Comparison of ENCODE assay signal across 8 mouse cellular contexts in the genomic region with DNA sequence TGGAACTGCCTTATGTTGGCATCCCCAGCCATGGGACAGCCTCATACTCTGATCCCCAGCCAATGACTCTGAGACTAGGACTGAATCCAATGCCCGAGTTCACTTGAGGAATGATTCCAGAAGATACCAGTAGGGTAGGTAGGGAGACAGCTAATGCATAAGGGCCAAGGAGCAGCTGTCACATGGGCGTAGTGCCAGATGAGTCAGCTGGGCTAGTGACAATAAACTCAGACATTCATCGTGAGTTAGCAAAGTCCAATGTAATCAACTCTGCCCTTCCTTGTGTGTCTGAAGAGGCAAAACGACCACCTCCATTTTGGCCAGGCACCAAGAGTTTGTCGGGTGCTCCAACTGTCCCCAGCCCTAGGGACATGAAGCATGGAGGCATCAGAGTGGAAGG.
A peak's percentile ranks its signal among the peaks of the same experiment; 100 is the strongest.
DNase-seq lines count a peak whose midpoint lies in the region; ATAC-seq and TF ChIP-seq lines count a peak whose summit lies in the region.

No protein-coding gene starts in this region.

- no peak for TF ChIP-seq CTCF in lung, adult 2 months (IDR thresholded peaks at IDR 0.05; ENCODE audit: insufficient read depth, low read length)

- WGBS in lung, adult 2 months = 21% methylated on average over 5 of the region's 5 CpGs
- WGBS in embryonic facial prominence, embryonic 15.5 days = 63% methylated on average over 5 of the region's 5 CpGs

- ATAC-seq in embryonic facial prominence, embryonic 15.5 days (ENCODE audit: insufficient number of reproducible peaks, low FRiP score, low TSS enrichment, low read depth) = peak; percentile 45; the same call in 1 of the 2 replicates
- no peak for ATAC-seq in activated CD4-positive, CD25-positive, alpha-beta regulatory T cell, adult 4 months

- H3K9me3 ChIP-seq in embryonic facial prominence, embryonic 15.5 days (replicated peaks) = no peaks in the 10 kb centered on the region

- no peak overlapping the region for H3K27ac ChIP-seq in embryonic facial prominence, embryonic 15.5 days (replicated peaks)

- no peak overlapping the region for H3K4me2 ChIP-seq in embryonic facial prominence, embryonic 15.5 days (replicated peaks)

- no peak overlapping the region for H3K9ac ChIP-seq in embryonic facial prominence, embryonic 15.5 days

- H3K27me3 ChIP-seq in embryonic facial prominence, embryonic 15.5 days = no peaks in the 10 kb centered on the region

- no peaks in the 10 kb centered on the region for H3K4me1 ChIP-seq in lung, adult 2 months (ENCODE audit: control insufficient read depth, insufficient read depth, low read length)
- peaks cover 3% of the 10 kb centered on the region; the same call in 1 of the 2 replicates for H3K4me1 ChIP-seq in embryonic facial prominence, embryonic 15.5 days

- peak; percentile 31 to 40 for DNase-seq in lung, adult 18-20 months
- DNase-seq in lung, adult 2 months = no peak
- DNase-seq in adrenal gland, postnatal 10 days = peak; percentile 85
- DNase-seq in kidney, postnatal 14 days = peak; percentile 61
- no peak for DNase-seq in natural killer cell, adult 2 months (ENCODE audit: low spot score in 2 of 2)
- no peak for DNase-seq in spleen, postnatal 14 days (ENCODE audit: low spot score in 2 of 2)

- no peak overlapping the region for H3K4me3 ChIP-seq in lung, adult 2 months (replicated peaks; ENCODE audit: extremely low read depth, low read depth, low read length)
- H3K4me3 ChIP-seq in embryonic facial prominence, embryonic 15.5 days (replicated peaks) = no peak overlapping the region

- TF ChIP-seq POLR2A in lung, adult 2 months (IDR thresholded peaks at IDR 0.05; ENCODE audit: borderline replicate concordance, extremely low read depth, low read depth, low read length) = no peak

- no peaks in the 10 kb centered on the region for H3K36me3 ChIP-seq in embryonic facial prominence, embryonic 15.5 days

Comparison
In these comparisons a context has a peak if more than half of its experiments do, and no peak if none do; other contexts are left out.
1. DNase-seq: peak in lung, adult 18-20 months (2 of 2), adrenal gland, postnatal 10 days (single experiment) and kidney, postnatal 14 days (single experiment); none in lung, adult 2 months (single experiment), natural killer cell, adult 2 months (0 of 2) and spleen, postnatal 14 days (0 of 2).